Comparison of ENCODE assay signal across 8 mouse cellular contexts in genomic region chr8:61550006-61550748, GRCm38 (mm10).
A peak's percentile ranks its signal among the peaks of the same experiment; 100 is the strongest.
DNase-seq lines count a peak whose midpoint lies in the region; ATAC-seq and TF ChIP-seq lines count a peak whose summit lies in the region.

No protein-coding gene starts in this region.

- peak overlapping the region; percentile 77 for H3K9ac ChIP-seq in ES-Bruce4 (ENCODE audit: low read depth, poor library complexity, severe bottlenecking)
- no peak overlapping the region for H3K9ac ChIP-seq in midbrain, embryonic 16.5 days (ENCODE audit: low read depth, low read length)
- no peak overlapping the region for H3K9ac ChIP-seq in kidney, embryonic 15.5 days

- 0 out of 2 replicates have a peak, but pooled peaks have one; percentile 48 for ATAC-seq in granulocyte monocyte progenitor cell, adult 5-6 weeks (replicated peaks; ENCODE audit: poor library complexity, severe bottlenecking)
- peak; percentile 52 for ATAC-seq in midbrain, embryonic 16.5 days
- no peak for ATAC-seq in kidney, embryonic 15.5 days (replicated peaks; ENCODE audit: low FRiP score)

- no peaks in the 10 kb centered on the region for H3K36me3 ChIP-seq in ES-Bruce4 (ENCODE audit: control insufficient read depth, insufficient read depth, low read length, poor library complexity, severe bottlenecking)
- H3K36me3 ChIP-seq in midbrain, embryonic 16.5 days (ENCODE audit: control insufficient read depth, insufficient read depth, low read length): peaks cover 4% of the 10 kb centered on the region; the same call in 1 of the 2 replicates
- peaks cover 25% of the 10 kb centered on the region for H3K36me3 ChIP-seq in kidney, embryonic 15.5 days

- no peaks in the 10 kb centered on the region for H3K4me1 ChIP-seq in ES-Bruce4 (ENCODE audit: control insufficient read depth, insufficient read depth, low read length)
- H3K4me1 ChIP-seq in midbrain, embryonic 16.5 days (ENCODE audit: control insufficient read depth, insufficient read depth, low read length): peaks cover 4% of the 10 kb centered on the region
- H3K4me1 ChIP-seq in kidney, embryonic 15.5 days: 0 out of 2 replicates have a peak, but pooled peaks cover 4% of the 10 kb centered on the region

- no peak for TF ChIP-seq POLR2A in ES-Bruce4 (IDR thresholded peaks at IDR 0.05; ENCODE audit: insufficient read depth, low read length)

- H3K27me3 ChIP-seq in ES-Bruce4 (ENCODE audit: control insufficient read depth, insufficient read depth, low read length, poor library complexity, severe bottlenecking): no peaks in the 10 kb centered on the region
- no peaks in the 10 kb centered on the region for H3K27me3 ChIP-seq in midbrain, embryonic 16.5 days (ENCODE audit: control insufficient read depth, insufficient read depth, low read depth, low read length)
- no peaks in the 10 kb centered on the region for H3K27me3 ChIP-seq in kidney, embryonic 15.5 days

- intact Hi-C loops in gastrocnemius, adult 2 months (cut with DNase I): no loop called here
- intact Hi-C loops in left cerebral cortex, postnatal 36 days (cut with DNase I): no loop called here
- intact Hi-C loops in left cerebral cortex, postnatal 4 days (cut with DNase I): loop anchor here (10.0 kb wide), 1 partner anchor 135 kb away; no protein-coding TSS in a partner anchor

- WGBS in midbrain, embryonic 16.5 days: 43% methylated on average over 27 of the region's 27 CpGs
- 57% methylated on average over 27 of the region's 27 CpGs for WGBS in kidney, embryonic 15.5 days

- TF ChIP-seq EP300 in ES-Bruce4 (IDR thresholded peaks at IDR 0.05; ENCODE audit: insufficient read depth, low read depth, low read length): 0 out of 2 replicates have a peak, but pooled peaks have one; percentile 15

- no peak overlapping the region for H3K4me2 ChIP-seq in midbrain, embryonic 16.5 days (ENCODE audit: low read length)
- H3K4me2 ChIP-seq in kidney, embryonic 15.5 days: no peak overlapping the region

- TF ChIP-seq CTCF in gastrocnemius, adult 2 months (IDR thresholded peaks at IDR 0.05): peak; percentile 50
- TF ChIP-seq CTCF in ES-Bruce4 (IDR thresholded peaks at IDR 0.05; ENCODE audit: low read depth, low read length): peak; percentile 82

- no peak overlapping the region for H3K4me3 ChIP-seq in gastrocnemius, adult 2 months
- H3K4me3 ChIP-seq in ES-Bruce4 (ENCODE audit: low read depth, low read length): peak overlapping the region; percentile 66
- H3K4me3 ChIP-seq in midbrain, embryonic 16.5 days (ENCODE audit: low read depth, low read length): no peak overlapping the region
- no peak overlapping the region for H3K4me3 ChIP-seq in kidney, embryonic 15.5 days (replicated peaks)

- H3K9me3 ChIP-seq in ES-Bruce4 (replicated peaks; ENCODE audit: control insufficient read depth, insufficient read depth, low read length, poor library complexity, severe bottlenecking): peaks cover 8% of the 10 kb centered on the region; the same call in 1 of the 2 replicates
- H3K9me3 ChIP-seq in midbrain, embryonic 16.5 days (replicated peaks; ENCODE audit: control insufficient read depth, low read length, poor library complexity, severe bottlenecking): peaks cover 10% of the 10 kb centered on the region
- peaks cover 14% of the 10 kb centered on the region; the same call in 1 of the 2 replicates for H3K9me3 ChIP-seq in kidney, embryonic 15.5 days (replicated peaks)

- no peak for DNase-seq in gastrocnemius, adult 2 months
- DNase-seq in gastrocnemius, adult 18-20 months (ENCODE audit: low spot score): no peak
- no peak for DNase-seq in left cerebral cortex, postnatal 36 days (ENCODE audit: low spot score in 2 of 2)
- DNase-seq in left cerebral cortex, postnatal 4 days: no peak

- H3K27ac ChIP-seq in gastrocnemius, adult 2 months: no peak overlapping the region
- H3K27ac ChIP-seq in ES-Bruce4 (ENCODE audit: insufficient read depth, low read length): no peak overlapping the region
- H3K27ac ChIP-seq in midbrain, embryonic 16.5 days (ENCODE audit: low read length): no peak overlapping the region
- no peak overlapping the region for H3K27ac ChIP-seq in kidney, embryonic 15.5 days
